Mouse (Mus musculus): ENCODE results near the gene Gm20431. TPM values are rescaled to one million over a fixed set of nuclear protein-coding genes. Genes with fewer than 3 reads are reported as not detected.

The Gm20431 gene
- polyA plus RNA-seq, 1 experiment from 2014 or later = 6.1 TPM

GRCm38 (mm10) chr2:167659177-167659846, 2.0 kb downstream of the Gm20431 start:
- Histone ChIP-seq H3K36me3 (ENCODE audit: control insufficient read depth, insufficient read depth, low read length) (peaks cover 8% of the 10 kb centered on the region; the same call in 1 of the 2 replicates), H3K4me1 (ENCODE audit: control insufficient read depth, insufficient read depth, low read length) (peaks cover 19% of the 10 kb centered on the region), H3K9me3 (ENCODE audit: control insufficient read depth, low read length) (no peaks in the 10 kb centered on the region), H3K27me3 (ENCODE audit: control insufficient read depth, insufficient read depth, low read length) (no peaks in the 10 kb centered on the region), H3K9ac (ENCODE audit: low read depth, low read length) (no peak overlapping the region; the same call in 1 of the 2 replicates), H3K4me3 (ENCODE audit: low read length) (peak overlapping the region; percentile 87), H3K27ac (ENCODE audit: low read depth, low read length) (peak overlapping the region; percentile 63; the same call in 1 of the 2 replicates), H3K4me2 (replicated peaks; ENCODE audit: low read depth, low read length) (peak overlapping the region; percentile 79)
- ATAC-seq (ENCODE audit: low FRiP score, low TSS enrichment) = no peak
- WGBS = 60% methylated on average over 10 of the region's 10 CpGs

DNA sequence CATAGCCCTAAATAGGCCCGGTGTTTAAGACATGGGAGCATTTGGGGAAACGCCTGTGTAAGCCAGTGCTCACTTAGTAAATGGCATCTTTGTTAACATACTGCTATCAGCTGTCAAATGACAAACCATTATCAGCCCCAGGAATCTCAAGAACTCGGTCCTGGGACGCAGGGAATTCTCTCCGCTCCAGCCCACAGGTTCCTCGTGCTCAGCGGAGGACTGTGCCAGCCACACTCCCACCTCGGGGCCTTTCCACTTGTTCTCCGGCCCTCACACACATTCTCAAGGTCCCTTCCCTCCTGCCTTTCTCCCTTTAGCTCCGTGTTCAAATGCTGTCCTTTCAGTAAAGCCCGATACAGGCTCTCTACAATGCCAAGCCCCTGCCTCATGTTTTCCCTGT, 2.6 kb downstream of the Gm20431 start:
- no peaks in the 10 kb centered on the region for H3K27me3 ChIP-seq (ENCODE audit: control insufficient read depth, insufficient read depth, low read length)
- H3K4me2 ChIP-seq (replicated peaks; ENCODE audit: low read depth, low read length) = peak overlapping the region; percentile 79; the same call in 1 of the 2 replicates
- peak overlapping the region; percentile 63; the same call in 1 of the 2 replicates for H3K27ac ChIP-seq (ENCODE audit: low read depth, low read length)
- peak overlapping the region; percentile 4; the same call in 1 of the 2 replicates for H3K9ac ChIP-seq (ENCODE audit: low read depth, low read length)
- ATAC-seq (ENCODE audit: low FRiP score, low TSS enrichment) = no peak
- peaks cover 14% of the 10 kb centered on the region; the same call in 1 of the 2 replicates for H3K36me3 ChIP-seq (ENCODE audit: control insufficient read depth, insufficient read depth, low read length)
- WGBS = 82% methylated on average over 11 of the region's 11 CpGs
- no peak overlapping the region; the same call in 1 of the 2 replicates for H3K4me3 ChIP-seq (ENCODE audit: low read length)
- H3K4me1 ChIP-seq (ENCODE audit: control insufficient read depth, insufficient read depth, low read length) = peaks cover 19% of the 10 kb centered on the region
- no peaks in the 10 kb centered on the region for H3K9me3 ChIP-seq (ENCODE audit: control insufficient read depth, low read length)

- Histone ChIP-seq H3K4me1 (ENCODE audit: control insufficient read depth, insufficient read depth, low read length) (peaks cover 19% of the 10 kb centered on the region), H3K4me3 (ENCODE audit: low read length) (no peak overlapping the region), H3K9me3 (ENCODE audit: control insufficient read depth, low read length) (no peaks in the 10 kb centered on the region), H3K4me2 (replicated peaks; ENCODE audit: low read depth, low read length) (no peak overlapping the region), H3K27me3 (ENCODE audit: control insufficient read depth, insufficient read depth, low read length) (no peaks in the 10 kb centered on the region), H3K27ac (ENCODE audit: low read depth, low read length) (no peak overlapping the region), H3K36me3 (ENCODE audit: control insufficient read depth, insufficient read depth, low read length) (peaks cover 21% of the 10 kb centered on the region; the same call in 1 of the 2 replicates), H3K9ac (ENCODE audit: low read depth, low read length) (no peak overlapping the region)
- 81% methylated on average over 4 of the region's 4 CpGs for WGBS
- ATAC-seq (ENCODE audit: low FRiP score, low TSS enrichment) = no peak
Measured at GRCm38 (mm10) chr2:167657973-167658372, 3.3 kb downstream of the Gm20431 start.

DNA sequence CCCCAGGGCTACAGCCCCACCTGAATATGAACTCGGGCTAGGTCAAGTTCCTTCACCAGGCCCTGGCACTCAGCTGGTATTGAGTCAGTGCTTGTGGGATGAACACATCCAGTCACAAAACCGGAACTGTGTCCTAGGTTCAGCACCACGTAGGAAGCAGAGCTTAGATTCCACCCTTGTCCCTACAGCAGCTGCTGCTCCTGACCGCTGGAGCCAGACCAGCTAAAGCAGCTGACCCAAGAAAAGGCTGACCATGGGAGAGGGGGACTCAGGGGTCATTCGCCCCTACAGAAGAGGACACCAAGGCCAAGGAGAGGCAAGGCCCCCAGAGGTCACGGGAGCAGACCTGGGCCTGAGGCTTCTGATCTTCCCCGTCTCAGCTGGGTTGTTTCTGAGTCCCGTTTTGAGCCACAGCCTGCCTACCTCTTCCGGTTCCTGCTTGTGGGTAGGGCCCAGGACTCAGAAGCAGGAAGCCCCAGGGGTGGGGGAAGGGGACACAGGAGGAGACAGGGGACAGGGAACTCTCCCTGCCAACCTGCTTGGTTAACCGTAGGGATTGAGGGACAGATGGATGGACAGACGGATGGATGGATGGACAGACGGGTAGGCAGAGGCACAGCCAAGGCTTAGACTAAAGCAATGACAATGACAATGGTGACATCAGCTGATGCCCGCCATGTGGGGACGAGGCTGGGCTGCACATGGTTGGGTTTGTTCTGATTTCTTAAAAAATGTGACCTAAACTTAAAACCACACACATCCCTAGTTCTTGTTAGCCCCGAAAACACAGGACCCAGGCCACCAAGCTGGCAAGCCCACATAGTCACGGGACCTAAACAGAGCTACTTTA, 4.4 kb downstream of the Gm20431 start:
- Histone ChIP-seq H3K9me3 (ENCODE audit: control insufficient read depth, low read length) (no peaks in the 10 kb centered on the region), H3K27me3 (ENCODE audit: control insufficient read depth, insufficient read depth, low read length) (no peaks in the 10 kb centered on the region), H3K4me1 (ENCODE audit: control insufficient read depth, insufficient read depth, low read length) (peaks cover 16% of the 10 kb centered on the region), H3K27ac (ENCODE audit: low read depth, low read length) (0 out of 2 replicates have a peak overlapping the region, but pooled peaks have one; percentile 24), H3K9ac (ENCODE audit: low read depth, low read length) (peak overlapping the region; percentile 4; the same call in 1 of the 2 replicates), H3K4me2 (replicated peaks; ENCODE audit: low read depth, low read length) (no peak overlapping the region), H3K4me3 (ENCODE audit: low read length) (no peak overlapping the region), H3K36me3 (ENCODE audit: control insufficient read depth, insufficient read depth, low read length) (peaks cover 28% of the 10 kb centered on the region; the same call in 1 of the 2 replicates)
- no peak for ATAC-seq (ENCODE audit: low FRiP score, low TSS enrichment)
- WGBS = 72% methylated on average over 16 of the region's 16 CpGs

DNA sequence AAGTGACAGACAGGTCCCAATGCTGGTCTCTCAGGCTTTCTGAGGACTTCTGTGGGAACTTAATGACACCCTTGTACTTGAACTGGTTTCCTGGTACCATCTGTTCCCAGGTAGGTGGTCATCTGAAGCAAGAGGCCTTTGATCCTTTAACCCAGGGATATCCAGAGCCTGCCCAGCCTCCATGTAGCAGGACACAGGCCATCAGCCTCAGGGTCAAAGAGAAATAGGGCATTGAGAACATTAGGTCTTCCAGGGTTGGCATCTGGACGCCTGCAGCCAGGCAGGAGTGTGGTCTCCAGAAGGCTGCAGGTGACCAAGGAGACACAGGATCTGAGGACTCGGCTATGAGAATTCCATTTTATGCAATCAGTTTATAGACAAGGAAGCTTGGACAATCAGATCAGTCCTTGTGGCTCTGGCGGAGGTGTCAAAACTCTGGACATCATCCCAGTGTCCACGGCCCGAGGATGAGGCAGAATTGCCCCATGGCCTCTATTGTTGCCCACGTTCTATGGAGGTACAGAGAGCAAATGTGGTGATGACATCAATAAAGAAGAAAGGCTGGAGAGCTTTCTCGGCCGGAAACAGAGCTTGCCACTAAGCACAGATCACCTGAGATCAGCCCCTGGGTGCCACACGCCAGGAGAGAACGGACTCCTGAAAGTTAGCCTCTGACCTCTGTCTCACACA, 6.2 kb downstream of the Gm20431 start:
- Histone ChIP-seq H3K4me1 (ENCODE audit: control insufficient read depth, insufficient read depth, low read length) (peaks cover 14% of the 10 kb centered on the region), H3K27me3 (ENCODE audit: control insufficient read depth, insufficient read depth, low read length) (no peaks in the 10 kb centered on the region), H3K27ac (ENCODE audit: low read depth, low read length) (no peak overlapping the region), H3K4me2 (replicated peaks; ENCODE audit: low read depth, low read length) (no peak overlapping the region), H3K4me3 (ENCODE audit: low read length) (no peak overlapping the region), H3K36me3 (ENCODE audit: control insufficient read depth, insufficient read depth, low read length) (peaks cover 36% of the 10 kb centered on the region; the same call in 1 of the 2 replicates), H3K9me3 (ENCODE audit: control insufficient read depth, low read length) (no peaks in the 10 kb centered on the region), H3K9ac (ENCODE audit: low read depth, low read length) (no peak overlapping the region)
- WGBS = 74% methylated on average over 10 of the region's 10 CpGs
- ATAC-seq (ENCODE audit: low FRiP score, low TSS enrichment) = no peak

GRCm38 (mm10) chr2:167652694-167653093, 8.6 kb downstream of the Gm20431 start:
- Histone ChIP-seq H3K4me3 (ENCODE audit: low read length) (no peak overlapping the region), H3K27ac (ENCODE audit: low read depth, low read length) (no peak overlapping the region), H3K9me3 (ENCODE audit: control insufficient read depth, low read length) (no peaks in the 10 kb centered on the region), H3K36me3 (ENCODE audit: control insufficient read depth, insufficient read depth, low read length) (peaks cover 47% of the 10 kb centered on the region; the same call in 1 of the 2 replicates), H3K4me1 (ENCODE audit: control insufficient read depth, insufficient read depth, low read length) (peaks cover 4% of the 10 kb centered on the region; the same call in 1 of the 2 replicates), H3K4me2 (replicated peaks; ENCODE audit: low read depth, low read length) (no peak overlapping the region), H3K27me3 (ENCODE audit: control insufficient read depth, insufficient read depth, low read length) (no peaks in the 10 kb centered on the region), H3K9ac (ENCODE audit: low read depth, low read length) (no peak overlapping the region)
- no peak for ATAC-seq (ENCODE audit: low FRiP score, low TSS enrichment)
- 87% methylated on average over 7 of the region's 7 CpGs for WGBS

- Histone ChIP-seq H3K4me2 (replicated peaks; ENCODE audit: low read depth, low read length) (no peak overlapping the region), H3K9ac (ENCODE audit: low read depth, low read length) (no peak overlapping the region), H3K4me1 (ENCODE audit: control insufficient read depth, insufficient read depth, low read length) (peaks cover 3% of the 10 kb centered on the region; the same call in 1 of the 2 replicates), H3K27ac (ENCODE audit: low read depth, low read length) (no peak overlapping the region), H3K36me3 (ENCODE audit: control insufficient read depth, insufficient read depth, low read length) (peaks cover 47% of the 10 kb centered on the region; the same call in 1 of the 2 replicates), H3K9me3 (ENCODE audit: control insufficient read depth, low read length) (no peaks in the 10 kb centered on the region), H3K4me3 (ENCODE audit: low read length) (no peak overlapping the region), H3K27me3 (ENCODE audit: control insufficient read depth, insufficient read depth, low read length) (no peaks in the 10 kb centered on the region)
- 87% methylated on average over 9 of the region's 9 CpGs for WGBS
- no peak for ATAC-seq (ENCODE audit: low FRiP score, low TSS enrichment)
Measured at GRCm38 (mm10) chr2:167651622-167652021, 9.7 kb downstream of the Gm20431 start.

- H3K27ac ChIP-seq (ENCODE audit: low read depth, low read length) = no peak overlapping the region
- no peak overlapping the region for H3K4me2 ChIP-seq (replicated peaks; ENCODE audit: low read depth, low read length)
Measured at GRCm38 (mm10) chr2:167649290-167650032, 11.8 kb downstream of the Gm20431 start.

More at GRCm38 (mm10) chr2:167649290-167650032, 11.8 kb downstream of the Gm20431 start:
- H3K9ac ChIP-seq (ENCODE audit: low read depth, low read length) = no peak overlapping the region
- H3K4me3 ChIP-seq (ENCODE audit: low read length) = no peak overlapping the region
- no peaks in the 10 kb centered on the region for H3K4me1 ChIP-seq (ENCODE audit: control insufficient read depth, insufficient read depth, low read length)
- no peaks in the 10 kb centered on the region for H3K9me3 ChIP-seq (ENCODE audit: control insufficient read depth, low read length)
- ATAC-seq (ENCODE audit: low FRiP score, low TSS enrichment) = no peak
- WGBS = 86% methylated on average over 12 of the region's 12 CpGs
- H3K27me3 ChIP-seq (ENCODE audit: control insufficient read depth, insufficient read depth, low read length) = no peaks in the 10 kb centered on the region
- H3K36me3 ChIP-seq (ENCODE audit: control insufficient read depth, insufficient read depth, low read length) = peaks cover 57% of the 10 kb centered on the region

Data from kidney, embryonic 14.5 days (tissue).